Mouse (Mus musculus) telencephalon, adult 2 months (tissue): ENCODE measurements at regions not wholly inside any gene's neighbourhood (a gene's known extent, or its start where the extent isn't known, plus 50 kb on each side); places are given as distances from the start of the nearest gene placed in this dataset.

Experiments
- DNase-seq: peaks from one replicate; pipeline ENCODE4 v3.0.0-alpha.2; 2011; ENCODE audit warnings: low read depth, low spot score

GRCm38 (mm10) chr13:54895981-54896380, 53.2 kb upstream of the Unc5a start:
- no peak for DNase-seq
